In the genomic region with DNA sequence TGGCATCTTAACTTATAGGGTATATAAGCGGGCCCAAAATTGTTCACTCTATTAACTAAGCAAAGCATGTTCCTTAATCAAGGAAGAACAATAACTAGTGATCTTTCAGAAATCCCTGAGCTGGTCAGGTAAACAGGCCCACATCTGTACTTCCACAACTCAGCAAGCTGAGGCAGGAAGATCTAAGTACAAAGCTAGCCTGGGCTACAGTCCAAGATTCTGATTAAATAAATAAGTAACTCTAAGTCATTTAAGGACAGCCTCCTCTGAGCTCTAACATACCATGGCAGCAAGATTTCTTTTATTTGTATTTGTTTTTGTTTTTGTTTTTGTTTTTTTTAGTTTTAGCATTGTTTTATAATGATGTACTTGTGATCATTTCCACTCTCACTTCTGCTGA, we compare ENCODE assay signal across 28 mouse cellular contexts. TPM values are rescaled to one million over a fixed set of nuclear protein-coding genes. Genes with fewer than 3 reads are reported as not detected.
"Had no signal": no experiment of that assay in that cellular context is flagged by ENCODE, and none has a peak within 500 bp of the region (broad histone marks: within the 10 kb centered on the region; RNA-seq: fewer than 3 reads in every experiment).

No protein-coding gene starts in this region.

- H3K4me2 ChIP-seq: embryonic facial prominence, embryonic 12.5 days; embryonic facial prominence, embryonic 13.5 days; embryonic facial prominence, embryonic 15.5 days; forebrain, embryonic 12.5 days; forebrain, embryonic 13.5 days; forebrain, embryonic 15.5 days had no signal

- H3K27ac ChIP-seq: embryonic facial prominence, embryonic 10.5 days; embryonic facial prominence, embryonic 12.5 days; embryonic facial prominence, embryonic 13.5 days; embryonic facial prominence, embryonic 15.5 days; forebrain, embryonic 10.5 days; forebrain, embryonic 12.5 days; forebrain, embryonic 13.5 days; forebrain, embryonic 15.5 days; gastrocnemius, adult 2 months had no signal

- H3K9me3 ChIP-seq: embryonic facial prominence, embryonic 10.5 days; embryonic facial prominence, embryonic 12.5 days; embryonic facial prominence, embryonic 13.5 days; embryonic facial prominence, embryonic 15.5 days; forebrain, embryonic 12.5 days; forebrain, embryonic 13.5 days; forebrain, embryonic 15.5 days had no signal

- H3K4me3 ChIP-seq: embryonic facial prominence, embryonic 10.5 days; embryonic facial prominence, embryonic 12.5 days; embryonic facial prominence, embryonic 13.5 days; embryonic facial prominence, embryonic 15.5 days; erythroblast, embryonic 14.5 days; forebrain, embryonic 10.5 days; forebrain, embryonic 12.5 days; forebrain, embryonic 13.5 days; forebrain, embryonic 15.5 days; gastrocnemius, adult 2 months had no signal

- H3K4me1 ChIP-seq: embryonic facial prominence, embryonic 10.5 days; embryonic facial prominence, embryonic 12.5 days; embryonic facial prominence, embryonic 15.5 days; forebrain, embryonic 10.5 days; forebrain, embryonic 12.5 days; forebrain, embryonic 13.5 days; forebrain, embryonic 15.5 days had no signal

- H3K9ac ChIP-seq: embryonic facial prominence, embryonic 12.5 days; embryonic facial prominence, embryonic 13.5 days; embryonic facial prominence, embryonic 15.5 days; forebrain, embryonic 12.5 days; forebrain, embryonic 13.5 days; forebrain, embryonic 15.5 days; forebrain, postnatal 0 days had no signal

- H3K27me3 ChIP-seq: embryonic facial prominence, embryonic 12.5 days; embryonic facial prominence, embryonic 13.5 days; embryonic facial prominence, embryonic 15.5 days; forebrain, embryonic 12.5 days; forebrain, embryonic 13.5 days; forebrain, embryonic 15.5 days had no signal

- ATAC-seq: forebrain, embryonic 13.5 days; forebrain, embryonic 14.5 days; forebrain, embryonic 15.5 days; forebrain, embryonic 16.5 days; forebrain, postnatal 0 days had no signal

- H3K36me3 ChIP-seq: embryonic facial prominence, embryonic 10.5 days; embryonic facial prominence, embryonic 12.5 days; embryonic facial prominence, embryonic 13.5 days; embryonic facial prominence, embryonic 15.5 days; forebrain, embryonic 10.5 days; forebrain, embryonic 12.5 days; forebrain, embryonic 15.5 days had no signal

- DNase-seq: cerebellum, adult 18-20 months; cerebellum, adult 2 months; cerebellum, adult 8-10 months; cerebellum, adult 9-10 months; cerebellum, adult 9-11 months; cerebellum, postnatal 10 days; cerebellum, postnatal 14 days; cerebellum, postnatal 25 days; cerebellum, postnatal 36 days; embryo, embryonic 11 days; forebrain, postnatal 0 days; gastrocnemius, adult 2 months; gastrocnemius, postnatal 10 days; gastrocnemius, postnatal 14 days; gastrocnemius, postnatal 25 days; gastrocnemius, postnatal 36 days; heart, adult 18-20 months had no signal

RNA-seq across cellular contexts. Expression of gene Cobll1, which starts 42.2 kb away (rescaled TPM):
- polyA plus RNA-seq: erythroblast, embryonic 14.5 days had no signal
